Mouse (Mus musculus): Measurements from ENCODE around the gene Pcca. TPM values are rescaled to one million over a fixed set of nuclear protein-coding genes. Genes with fewer than 3 reads are reported as not detected.

Gene Pcca
- total RNA-seq, 4 experiments from 2014 or later = 37.4 to 44.9 (median 44.0) TPM

DNA sequence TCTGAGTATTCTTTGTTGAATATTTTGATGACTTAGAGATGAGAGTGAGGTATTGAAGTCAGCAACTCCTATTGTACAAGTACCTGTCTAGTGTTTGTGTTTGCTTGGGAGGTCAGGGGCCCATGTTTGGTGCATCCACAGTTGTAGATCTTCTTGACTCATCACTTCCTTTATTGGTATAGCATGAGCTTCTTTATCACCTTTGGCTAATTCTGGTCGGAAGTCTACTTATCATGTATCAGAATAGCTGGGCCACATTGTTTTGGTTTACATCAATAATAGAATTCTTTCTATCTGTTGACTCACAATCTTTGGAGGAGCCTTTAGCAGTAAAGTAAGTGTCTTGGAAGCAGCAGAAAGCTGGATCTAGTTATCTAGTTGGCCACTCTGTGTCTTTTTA is 108.3 kb downstream of the Pcca start:
- DNase-seq (ENCODE audit: low spot score in 2 of 2) = no peak

DNA sequence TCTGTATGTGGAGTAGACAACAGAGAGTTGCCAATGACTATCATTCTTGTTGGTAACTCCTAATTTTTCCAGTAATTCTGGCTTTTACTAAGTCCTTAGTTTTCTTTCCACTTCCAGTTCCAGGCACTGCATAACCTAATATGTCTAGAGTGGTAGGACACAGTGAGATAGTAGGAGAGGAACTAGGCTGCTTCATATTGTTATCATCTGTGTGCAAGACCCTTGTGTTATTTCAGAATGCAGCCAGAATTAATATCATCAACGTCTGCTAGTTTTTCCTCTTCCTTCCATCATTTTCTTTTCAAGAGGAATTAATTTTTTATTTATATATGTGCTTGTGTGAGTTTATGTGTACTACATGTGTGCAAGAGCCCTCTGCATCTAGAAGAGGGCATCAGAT is 114.1 kb downstream of the Pcca start:
- DNase-seq (ENCODE audit: low spot score in 2 of 2) = no peak

- DNase-seq (ENCODE audit: low spot score in 2 of 2) = no peak
Observed at GRCm38 (mm10) chr14:122649336-122649950, 115.3 kb downstream of the Pcca start.

GRCm38 (mm10) chr14:122651681-122652080 is 117.6 kb downstream of the Pcca start:
- no peak for DNase-seq (ENCODE audit: low spot score in 2 of 2)

DNA sequence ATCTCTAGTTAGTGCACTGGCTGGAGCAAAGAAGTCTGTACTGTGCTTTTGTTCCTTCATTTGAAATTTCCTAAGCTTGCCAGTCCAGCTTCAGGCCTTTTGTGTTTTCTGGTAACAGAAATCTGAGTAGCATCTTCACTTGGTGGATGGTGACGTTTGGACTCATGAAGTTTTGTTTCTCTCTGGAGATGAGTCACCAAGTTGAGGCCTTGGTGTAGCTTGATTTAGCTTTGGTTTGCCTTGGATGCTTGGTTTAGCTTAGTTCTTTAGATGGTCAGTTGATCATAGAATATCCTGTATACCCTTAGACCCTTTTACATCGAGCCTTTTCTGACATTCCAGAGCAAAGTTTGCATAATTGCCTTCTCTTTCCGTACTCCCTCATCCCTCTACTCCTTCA is 141.5 kb downstream of the Pcca start:
- DNase-seq (ENCODE audit: low spot score in 2 of 2) = no peak

DNA sequence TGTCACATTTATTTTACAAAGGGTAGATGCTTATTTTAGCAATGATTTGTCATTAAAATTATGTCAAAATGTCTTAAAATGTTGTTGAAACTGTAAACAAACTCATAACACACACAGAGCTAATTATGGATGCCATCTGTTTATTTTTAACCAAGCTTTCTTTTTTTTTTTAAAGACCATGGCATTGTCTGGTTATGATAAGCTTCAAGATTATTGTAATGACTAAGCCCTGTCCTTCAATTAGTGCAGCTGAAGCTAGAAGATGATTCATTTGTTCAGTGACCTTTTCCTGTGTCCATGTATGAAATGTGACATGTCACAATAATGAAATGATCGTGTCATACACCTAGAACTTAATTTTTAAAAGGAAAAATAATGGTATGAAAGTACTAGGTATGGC is 149.5 kb downstream of the Pcca start:
- DNase-seq (ENCODE audit: low spot score in 2 of 2) = no peak

DNA sequence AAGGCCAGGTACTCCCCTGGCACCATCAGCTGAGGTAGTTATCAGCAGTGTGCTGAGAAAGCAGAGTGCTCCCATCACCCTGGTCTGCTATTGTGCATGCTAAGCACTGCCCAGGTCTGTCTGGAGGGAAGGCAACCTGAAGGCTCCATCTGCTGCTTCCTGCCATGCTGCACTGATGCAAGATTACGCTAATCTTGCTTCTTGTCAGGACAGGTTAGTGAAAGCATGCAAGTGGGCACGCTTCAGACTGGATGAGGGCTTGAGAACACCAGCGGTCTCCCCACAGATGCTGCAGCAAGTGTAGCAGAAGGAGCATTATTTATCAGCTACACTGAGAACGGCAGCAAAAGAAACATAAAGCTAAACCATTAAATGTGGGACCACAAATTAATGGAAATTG is 150.1 kb downstream of the Pcca start:
- DNase-seq (ENCODE audit: low spot score in 2 of 2) = no peak

DNA sequence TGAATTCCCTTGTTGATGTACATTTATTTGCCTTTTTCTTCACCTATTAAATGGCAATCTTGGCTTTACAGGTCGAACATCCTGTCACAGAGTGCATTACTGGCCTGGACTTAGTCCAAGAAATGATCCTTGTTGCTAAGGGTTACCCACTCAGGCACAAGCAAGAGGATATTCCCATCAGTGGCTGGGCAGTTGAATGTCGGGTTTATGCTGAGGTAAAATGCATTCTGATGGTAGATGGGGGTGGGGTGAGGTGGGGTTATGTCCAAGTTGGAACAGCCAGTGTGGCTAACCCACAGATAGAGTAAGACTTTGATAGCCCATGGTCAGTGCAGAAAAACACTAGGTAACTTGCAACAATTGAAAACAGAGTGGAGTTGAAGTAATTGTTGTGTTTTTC is 150.7 kb downstream of the Pcca start:
- no peak for DNase-seq (ENCODE audit: low spot score in 2 of 2)

- DNase-seq (ENCODE audit: low spot score in 2 of 2) = no peak
Observed at GRCm38 (mm10) chr14:122687398-122687797, 153.3 kb downstream of the Pcca start.

GRCm38 (mm10) chr14:122688378-122688777 is 154.3 kb downstream of the Pcca start:
- DNase-seq (ENCODE audit: low spot score in 2 of 2) = no peak

DNA sequence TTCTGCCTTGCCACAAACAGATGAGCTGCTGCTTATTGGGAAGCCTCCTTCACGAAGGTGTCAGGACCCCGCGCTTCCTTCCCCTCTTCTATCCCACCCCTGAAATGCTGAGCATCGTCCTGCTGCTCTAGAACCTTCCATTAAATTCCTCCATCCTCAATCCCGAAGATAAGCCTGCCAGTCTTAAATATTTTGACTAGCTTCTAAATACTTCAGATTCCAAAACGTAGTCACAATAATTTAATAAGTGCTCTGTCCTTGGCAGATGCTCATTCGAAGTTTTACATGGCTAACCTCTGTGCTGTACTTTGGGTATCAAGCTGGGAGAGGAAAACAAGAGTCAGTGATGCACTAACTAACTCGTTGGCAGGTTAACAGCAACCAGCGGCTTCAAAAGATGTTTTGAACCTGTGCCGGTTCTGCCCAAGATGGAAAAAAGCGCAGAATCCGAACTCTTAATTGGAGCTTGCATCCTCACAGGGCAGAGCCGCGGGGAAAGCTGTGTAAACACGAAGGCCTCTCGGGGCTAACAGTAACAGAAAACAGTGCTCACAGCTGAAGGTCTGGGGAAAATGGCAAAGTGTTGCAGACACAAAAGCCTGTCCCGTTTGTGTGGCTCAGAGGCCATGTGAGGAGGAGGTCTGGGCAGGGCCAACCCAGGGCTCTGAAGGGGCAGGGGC is 155.2 kb downstream of the Pcca start:
- no peak for DNase-seq (ENCODE audit: low spot score in 2 of 2)

GRCm38 (mm10) chr14:122691555-122691954 is 157.4 kb downstream of the Pcca start:
- DNase-seq (ENCODE audit: low spot score in 2 of 2) = no peak

GRCm38 (mm10) chr14:122700333-122700732 is 166.2 kb downstream of the Pcca start:
- DNase-seq (ENCODE audit: low spot score in 2 of 2) = no peak

DNA sequence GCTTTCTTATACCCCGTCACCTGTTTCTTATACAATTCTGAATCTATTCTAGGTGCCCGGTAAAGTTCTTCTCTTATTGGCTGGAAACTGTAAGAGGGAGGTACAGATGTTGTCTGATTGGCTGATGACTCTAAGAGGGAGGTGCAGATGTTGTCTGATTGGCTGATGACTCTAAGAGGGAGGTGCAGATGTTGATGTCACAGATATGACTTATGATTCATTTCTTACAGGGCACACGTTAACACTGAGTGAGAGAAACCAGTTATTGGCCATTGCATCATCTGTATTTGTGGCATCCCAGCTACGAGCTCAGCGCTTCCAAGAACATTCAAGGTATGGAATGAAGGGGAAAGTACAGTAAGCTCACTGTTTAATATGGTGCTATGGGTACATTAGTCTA is 179.7 kb downstream of the Pcca start:
- DNase-seq (ENCODE audit: low spot score in 2 of 2) = no peak

GRCm38 (mm10) chr14:122714911-122715310 is 180.8 kb downstream of the Pcca start:
- no peak for DNase-seq (ENCODE audit: low spot score in 2 of 2)

- no peak for DNase-seq (ENCODE audit: low spot score in 2 of 2)
Observed at GRCm38 (mm10) chr14:122716057-122716456, 181.9 kb downstream of the Pcca start.

DNA sequence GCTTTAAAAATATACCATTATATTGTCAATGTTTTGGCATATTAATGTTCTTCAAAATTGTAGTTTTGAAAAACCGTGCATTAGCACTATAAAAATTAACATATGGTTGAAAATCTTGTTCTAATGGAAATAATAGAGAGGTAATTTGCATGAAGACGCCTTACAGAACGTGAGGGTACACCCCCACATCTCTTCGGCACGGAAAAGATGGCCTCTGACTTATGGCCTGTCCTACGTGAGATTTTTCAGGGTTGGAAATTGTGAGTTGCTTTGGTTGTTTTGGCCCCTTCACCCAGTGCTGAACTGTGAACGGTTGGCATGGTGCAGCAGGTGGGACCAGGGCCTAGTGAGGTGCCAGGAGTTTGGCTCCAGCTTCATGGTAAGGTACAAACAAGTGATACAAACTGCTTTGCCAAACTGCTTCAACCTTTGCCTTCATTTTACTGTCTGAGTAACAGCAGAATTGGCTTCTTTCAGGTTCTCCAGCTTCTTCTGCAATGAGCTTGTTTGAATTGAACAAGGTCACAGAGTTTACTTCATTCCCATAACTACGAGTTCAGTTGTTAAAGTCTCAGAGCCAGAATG is 185.5 kb downstream of the Pcca start:
- no peak for DNase-seq (ENCODE audit: low spot score in 2 of 2)

DNA sequence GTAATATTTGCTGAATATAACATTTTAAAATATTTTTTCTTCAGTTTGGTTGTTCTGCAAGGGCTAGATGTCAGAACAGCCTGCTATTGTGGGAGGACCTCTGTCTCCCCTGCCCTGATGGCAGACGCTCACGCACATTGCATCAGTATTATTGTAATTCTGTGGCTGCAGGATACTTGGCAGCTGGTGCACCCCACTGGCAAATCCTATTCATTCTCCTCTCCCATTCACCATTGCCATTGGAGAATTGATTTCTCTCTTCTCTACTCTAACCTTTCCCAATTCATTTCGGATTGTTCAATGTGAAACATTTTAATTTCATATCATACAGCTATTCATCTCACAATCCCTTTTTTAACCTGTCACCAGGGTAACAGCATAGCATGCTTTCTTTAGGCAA is 186.9 kb downstream of the Pcca start:
- peak; percentile 41 to 45 for DNase-seq (ENCODE audit: low spot score in 2 of 2)

- no peak for DNase-seq (ENCODE audit: low spot score in 2 of 2)
Observed at GRCm38 (mm10) chr14:122721750-122722149, 187.6 kb downstream of the Pcca start.

DNA sequence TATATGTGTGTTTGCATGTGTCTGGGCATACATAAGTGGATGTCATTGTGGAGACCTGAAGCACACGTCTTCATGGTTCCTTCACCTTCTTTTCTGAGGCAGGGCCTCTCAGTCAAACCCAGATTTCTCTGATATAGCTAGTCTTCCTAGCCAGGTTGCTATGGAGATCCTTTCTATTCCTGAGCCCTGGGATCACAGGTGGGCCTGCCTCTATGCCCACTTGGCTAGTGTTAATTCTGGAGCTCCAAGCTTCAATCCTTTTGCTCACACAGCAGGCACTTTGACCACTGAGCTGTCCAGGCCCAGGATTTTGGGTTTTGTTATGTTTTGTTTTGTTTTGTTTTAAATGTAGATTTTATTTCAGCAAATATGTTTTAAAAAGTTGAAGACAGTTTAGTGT is 192.3 kb downstream of the Pcca start:
- no peak for DNase-seq (ENCODE audit: low spot score in 2 of 2)

DNA sequence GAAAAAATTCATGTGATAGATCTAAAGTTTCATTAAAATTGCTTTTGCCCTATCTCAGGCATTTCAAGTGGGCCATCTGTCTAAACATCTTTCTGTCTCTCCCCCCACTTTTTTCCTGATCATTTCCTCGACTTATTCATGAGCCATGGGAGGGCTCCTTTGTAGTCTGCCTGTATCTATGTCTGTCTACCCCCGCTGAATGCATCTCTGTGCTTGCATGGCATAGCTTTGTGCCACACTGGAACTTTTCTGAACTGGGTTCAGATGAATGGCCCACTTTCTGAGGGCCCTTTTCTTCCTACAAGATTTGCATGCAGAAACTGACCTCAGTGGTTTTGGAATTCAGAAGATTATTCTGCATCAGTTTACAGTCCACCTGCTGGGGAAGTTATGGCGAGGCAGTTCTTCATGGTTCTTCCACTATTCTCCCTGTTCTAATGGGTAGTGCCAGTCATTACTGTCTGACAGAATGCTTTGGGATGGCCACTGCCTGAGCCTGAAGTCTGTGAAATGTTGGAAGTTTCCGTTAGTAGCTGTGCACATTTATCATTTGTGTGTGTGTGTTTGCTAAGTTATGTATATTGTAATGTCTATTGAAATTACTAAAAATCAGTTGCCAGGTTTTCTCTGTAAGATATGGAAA is 195.4 kb downstream of the Pcca start:
- no peak for DNase-seq (ENCODE audit: low spot score in 2 of 2)

DNA sequence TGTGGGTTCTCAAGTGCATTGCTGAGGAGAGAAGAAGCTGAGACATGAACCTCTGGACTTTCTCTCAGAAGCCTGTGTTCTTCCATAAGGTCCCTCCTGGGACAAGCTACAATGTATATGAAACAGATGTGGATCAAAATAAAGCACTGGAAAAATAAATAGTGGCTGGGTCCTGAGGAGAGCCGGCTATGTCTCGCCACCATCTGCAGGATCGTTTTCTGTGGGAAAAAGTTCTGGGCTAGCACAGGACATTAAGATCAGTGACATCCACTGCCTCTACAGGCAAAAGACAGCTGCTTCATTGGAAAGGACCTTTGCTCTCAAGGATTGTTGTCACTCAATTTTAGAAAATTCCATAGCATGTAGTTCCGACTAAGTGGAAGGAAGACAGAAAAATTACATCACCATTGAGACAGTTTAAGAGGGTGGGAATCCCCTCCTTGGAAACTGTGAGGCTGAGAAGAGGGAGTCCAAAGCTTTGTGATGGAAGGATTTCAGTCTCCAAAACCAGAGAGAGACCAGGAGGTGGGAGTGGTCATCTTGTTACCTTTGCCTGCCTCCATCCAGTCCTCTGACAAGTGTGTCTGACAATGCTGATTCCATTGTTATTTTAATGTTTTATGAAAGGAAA is 196.9 kb downstream of the Pcca start:
- no peak for DNase-seq (ENCODE audit: low spot score in 2 of 2)

Measured in layer of hippocampus, adult 8-10 months (tissue).